Mouse (Mus musculus) thymus, adult 18-20 months (tissue): ENCODE measurements around the gene Rgl2.

Source experiments
- DNase-seq, 2 experiments: peaks; one replicate each; pipeline ENCODE4 v3.0.0; 2022; ENCODE audit warnings: mixed read lengths in 2 of 2

The Rgl2 gene

GRCm38 (mm10) chr17:33925406-33926116 lies 3.8 kb upstream of the Rgl2 start:
- DNase-seq: no peak

- DNase-seq: no peak
These were observed 3.0 kb upstream of the Rgl2 start for GRCm38 (mm10) chr17:33926207-33926932.

GRCm38 (mm10) chr17:33928251-33928947 lies 944 bp upstream of the Rgl2 start:
- peak in 1 of 2 experiments; percentile 6 for DNase-seq

GRCm38 (mm10) chr17:33930280-33931158 lies 1.2 kb downstream of the Rgl2 start:
- peak; percentile 74 to 80 for DNase-seq

GRCm38 (mm10) chr17:33931159-33931866 lies 2.0 kb downstream of the Rgl2 start:
- DNase-seq: peak in 1 of 2 experiments; percentile 32

GRCm38 (mm10) chr17:33931947-33932346 lies 2.6 kb downstream of the Rgl2 start:
- DNase-seq: peak in 1 of 2 experiments; percentile 9

GRCm38 (mm10) chr17:33932448-33932847 lies 3.1 kb downstream of the Rgl2 start:
- DNase-seq: peak in 1 of 2 experiments; percentile 14

GRCm38 (mm10) chr17:33932970-33933369 lies 3.6 kb downstream of the Rgl2 start:
- DNase-seq: peak in 1 of 2 experiments; percentile 5

GRCm38 (mm10) chr17:33935422-33936055 lies 6.2 kb downstream of the Rgl2 start:
- DNase-seq: no peak

GRCm38 (mm10) chr17:33936993-33937392 lies 7.7 kb downstream of the Rgl2 start:
- no peak for DNase-seq

- no peak for DNase-seq
These were observed 9.4 kb downstream of the Rgl2 start for GRCm38 (mm10) chr17:33938783-33939182.

- peak in 1 of 2 experiments; percentile 81 for DNase-seq
These were observed 11.0 kb downstream of the Rgl2 start, which contains the start of the genes Pfdn6 and Wdr46 for GRCm38 (mm10) chr17:33940206-33940805. Pfdn6 (minus strand) TSS chr17:33940343. Wdr46 (plus strand) TSS chr17:33940660.

- DNase-seq: peak in 1 of 2 experiments; percentile 38
These were observed 11.6 kb downstream of the Rgl2 start for GRCm38 (mm10) chr17:33940981-33941380.

GRCm38 (mm10) chr17:33941381-33941780 lies 12.0 kb downstream of the Rgl2 start:
- DNase-seq: peak in 1 of 2 experiments; percentile 6

GRCm38 (mm10) chr17:33943454-33943853 lies 14.1 kb downstream of the Rgl2 start:
- no peak for DNase-seq

- no peak for DNase-seq
These were observed 18.2 kb downstream of the Rgl2 start for GRCm38 (mm10) chr17:33947430-33948089.

- DNase-seq: no peak
These were observed 19.0 kb downstream of the Rgl2 start for GRCm38 (mm10) chr17:33948090-33948904.

GRCm38 (mm10) chr17:33948905-33949537 lies 19.7 kb downstream of the Rgl2 start:
- DNase-seq: no peak
